Mouse (Mus musculus) liver, embryonic 12.5 days (tissue): Measurements from ENCODE around the gene Adam29. TPM values are rescaled to one million over a fixed set of nuclear protein-coding genes. Genes with fewer than 3 reads are reported as not detected.

Experiments used
- ATAC-seq: fragments of 200-750 bp; cut with Nextera tagmentation; 2 replicates; pipeline ENCODE4 v1.8.0; 2017; ENCODE audit warnings: moderate number of reproducible peaks, mild to moderate bottlenecking, moderate library complexity
- H3K27ac ChIP-seq: fragments of 300-500 bp; sonication (generic); 2 replicates; pipeline ENCODE4 v1.5.1; 2016; ENCODE audit warnings: mild to moderate bottlenecking
- H3K27me3 ChIP-seq: fragments of 300-500 bp; sonication (generic); replicated peaks from 2 replicates; pipeline ENCODE4 v1.6.1; 2016; ENCODE audit warnings: mild to moderate bottlenecking, moderate library complexity
- H3K36me3 ChIP-seq: fragments of 300-500 bp; sonication (generic); 2 replicates; pipeline ENCODE4 v1.6.1; 2016; ENCODE audit warnings: mild to moderate bottlenecking, moderate library complexity
- H3K4me1 ChIP-seq: fragments of 300-500 bp; sonication (generic); 2 replicates; pipeline ENCODE4 v1.6.1; 2016
- H3K4me2 ChIP-seq: fragments of 300-500 bp; sonication (generic); 2 replicates; pipeline ENCODE4 v1.6.1; 2016; ENCODE audit warnings: mild to moderate bottlenecking, moderate library complexity
- H3K4me3 ChIP-seq: fragments of 300-500 bp; sonication (generic); 2 replicates; pipeline ENCODE4 v1.5.1; 2016; ENCODE audit warnings: mild to moderate bottlenecking, moderate library complexity
- H3K9ac ChIP-seq: fragments of 300-500 bp; sonication (generic); 2 replicates; pipeline ENCODE4 v1.6.1; 2016; ENCODE audit warnings: mild to moderate bottlenecking, moderate library complexity
- H3K9me3 ChIP-seq: fragments of 300-500 bp; sonication (generic); replicated peaks from 2 replicates; pipeline ENCODE4 v1.6.1; 2016; ENCODE audit warnings: mild to moderate bottlenecking, moderate library complexity
- WGBS: fragments of 180-500 bp; shearing (Covaris S2); methylation state at CpG from one replicate; pipeline ENCODE4 v1.1.7; 2016; ENCODE audit not compliant: insufficient replicate concordance; 5-methylcytosine and 5-hydroxymethylcytosine counted together
- polyA plus RNA-seq: library from polyadenylated mRNA; unstranded; fragments of >200 nt; fragmentation: Nextera tagmentation; extraction: Ambion mirVana; gene quantifications from 2 replicates; pipeline ENCODE4 v1.2.1, GENCODE M21; 2016

The Adam29 gene
- not detected in 2 replicates for polyA plus RNA-seq

DNA sequence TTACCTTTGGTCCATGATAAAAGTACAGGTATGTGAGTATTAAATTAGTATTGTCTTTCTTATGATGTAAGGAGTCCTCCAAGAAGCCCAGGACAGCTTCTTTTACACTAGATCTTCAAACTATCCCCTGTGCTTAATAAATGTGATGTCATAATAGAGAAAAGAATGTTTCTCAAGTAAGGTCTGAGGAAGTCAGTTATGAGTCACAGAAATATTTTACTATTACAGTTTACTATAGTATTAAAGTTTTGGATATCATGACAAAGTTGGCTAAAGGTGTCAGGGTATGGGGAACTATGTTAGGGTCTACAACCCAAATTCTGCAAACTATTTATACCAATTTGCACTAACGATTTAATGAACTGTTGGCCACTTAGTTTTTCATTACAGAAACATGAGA, at the start of gene Adam29:
TSS of gene Adam29 (minus strand) at position 101 of the 400 bp plus-strand sequence.
- Histone ChIP-seq H3K27me3 (no peaks in the 10 kb centered on the region), H3K9ac (no peak within 1 kb of the TSS), H3K4me3 (no peak within 1 kb of the TSS), H3K4me1 (no peaks in the 10 kb centered on the region), H3K4me2 (no peak within 1 kb of the TSS), H3K9me3 (no peaks in the 10 kb centered on the region), H3K36me3 (no peaks in the 10 kb centered on the region), H3K27ac (no peak within 1 kb of the TSS)
- 63% methylated on average over 1 of the region's 1 CpGs for WGBS
- ATAC-seq: no peak

GRCm38 (mm10) chr8:55940526-55940880, 33.8 kb upstream of the Adam29 start:
- no peak for ATAC-seq
- Histone ChIP-seq H3K4me3 (no peak overlapping the region), H3K36me3 (no peaks in the 10 kb centered on the region)

GRCm38 (mm10) chr8:55939870-55940525, 33.2 kb upstream of the Adam29 start, which contains the start of gene Glra3:
TSS of gene Glra3 (plus strand) at chr8:55940460.
- Histone ChIP-seq H3K27ac (no peak within 1 kb of the TSS), H3K9me3 (no peaks in the 10 kb centered on the region), H3K27me3 (no peaks in the 10 kb centered on the region), H3K4me2 (no peak within 1 kb of the TSS), H3K4me1 (no peaks in the 10 kb centered on the region), H3K9ac (no peak within 1 kb of the TSS), H3K4me3 (no peak within 1 kb of the TSS), H3K36me3 (no peaks in the 10 kb centered on the region)
- no peak for ATAC-seq
- WGBS: 13% methylated on average over 11 of the region's 11 CpGs

More at GRCm38 (mm10) chr8:55940526-55940880, 33.8 kb upstream of the Adam29 start:
- H3K27ac ChIP-seq: no peak overlapping the region
- no peaks in the 10 kb centered on the region for H3K27me3 ChIP-seq
- H3K9ac ChIP-seq: no peak overlapping the region
- H3K4me2 ChIP-seq: no peak overlapping the region
- no peaks in the 10 kb centered on the region for H3K9me3 ChIP-seq
- 4% methylated on average over 8 of the region's 8 CpGs for WGBS
- no peaks in the 10 kb centered on the region for H3K4me1 ChIP-seq

Other genes starting within 250 kb of the Adam29 start
- not detected in 2 replicates for gene Glra3, start 33.5 kb upstream of the Adam29 start, polyA plus RNA-seq